Mouse (Mus musculus) forelimb bud, embryonic 11.5 days (tissue): Measurements from ENCODE around the gene Dmxl2.

Experiments used
- DNase-seq: peaks from one replicate; pipeline ENCODE4 v3.0.0-alpha.2; 2012; ENCODE audit warnings: low read depth, low spot score

Gene Dmxl2

GRCm38 (mm10) chr9:54323456-54323855 is 178.0 kb downstream of the Dmxl2 start:
- peak; percentile 35 for DNase-seq

- DNase-seq: no peak
Measured at GRCm38 (mm10) chr9:54316363-54316762, 185.1 kb downstream of the Dmxl2 start.
